21 mouse cellular contexts compared by ENCODE assay signal in genomic region chr1:161998781-161999180, GRCm38 (mm10). TPM values are rescaled to one million over a fixed set of nuclear protein-coding genes. Genes with fewer than 3 reads are reported as not detected.
DNase-seq lines count a peak whose midpoint lies in the region; ATAC-seq and TF ChIP-seq lines count a peak whose summit lies in the region.
"Had no signal": no experiment of that assay in that cellular context is flagged by ENCODE, and none has a peak within 500 bp of the region (broad histone marks: within the 10 kb centered on the region; RNA-seq: fewer than 3 reads in every experiment).

No protein-coding gene starts in this region.

- H3K36me3 ChIP-seq in heart, embryonic 10.5 days = no peaks in the 10 kb centered on the region
- H3K36me3 ChIP-seq in embryonic facial prominence, embryonic 12.5 days = no peaks in the 10 kb centered on the region
- no peaks in the 10 kb centered on the region for H3K36me3 ChIP-seq in limb, embryonic 14.5 days (ENCODE audit: control insufficient read depth, insufficient read depth, low read length)

- no peak overlapping the region for H3K4me3 ChIP-seq in heart, embryonic 10.5 days
- no peak overlapping the region for H3K4me3 ChIP-seq in embryonic facial prominence, embryonic 12.5 days
- no peak overlapping the region for H3K4me3 ChIP-seq in limb, embryonic 14.5 days (replicated peaks; ENCODE audit: low read length)

- DNase-seq in heart, embryonic 10.5 days (ENCODE audit: low spot score) = no peak
- DNase-seq in heart, postnatal 25 days (ENCODE audit: low spot score) = no peak
- peak; percentile 71 for DNase-seq in 416B (ENCODE audit: low read depth)
- DNase-seq in limb, embryonic 14.5 days (ENCODE audit: low spot score) = no peak
- no peak for DNase-seq in cerebellum, adult 9-11 months
- DNase-seq in adrenal gland, adult 18-20 months (ENCODE audit: low spot score in 2 of 2) = no peak
- DNase-seq: cerebellum, postnatal 14 days; forebrain, postnatal 0 days; kidney, adult 18-20 months; lung, embryonic 14.5 days; midbrain, embryonic 14.5 days; retina, postnatal 1 day; spleen, adult 18-20 months; thymus, adult 18-20 months had no signal

- H3K9ac ChIP-seq in embryonic facial prominence, embryonic 12.5 days = no peak overlapping the region
- no peak overlapping the region for H3K9ac ChIP-seq in limb, embryonic 14.5 days (ENCODE audit: low read depth, low read length, severe bottlenecking)
- H3K9ac ChIP-seq: lung, embryonic 14.5 days had no signal

- H3K4me1 ChIP-seq in heart, embryonic 10.5 days = peaks cover 24% of the 10 kb centered on the region
- peaks cover 39% of the 10 kb centered on the region for H3K4me1 ChIP-seq in embryonic facial prominence, embryonic 12.5 days
- H3K4me1 ChIP-seq in limb, embryonic 14.5 days (ENCODE audit: control insufficient read depth, insufficient read depth, low read length) = peaks cover 44% of the 10 kb centered on the region

- no peak overlapping the region for H3K4me2 ChIP-seq in embryonic facial prominence, embryonic 12.5 days (replicated peaks)
- no peak overlapping the region for H3K4me2 ChIP-seq in limb, embryonic 14.5 days (replicated peaks; ENCODE audit: low read depth, low read length, severe bottlenecking)

- WGBS in heart, embryonic 10.5 days = 51% methylated on average over 4 of the region's 4 CpGs
- WGBS in embryonic facial prominence, embryonic 12.5 days = 57% methylated on average over 4 of the region's 4 CpGs
- WGBS in limb, embryonic 14.5 days = 59% methylated on average over 4 of the region's 4 CpGs

- intact Hi-C loops in heart, postnatal 25 days (cut with DNase I) = no loop called here

- 0 out of 2 replicates have a peak overlapping the region, but pooled peaks have one; percentile 84 for H3K27ac ChIP-seq in heart, embryonic 10.5 days
- peak overlapping the region; percentile 97 for H3K27ac ChIP-seq in embryonic facial prominence, embryonic 12.5 days
- H3K27ac ChIP-seq in limb, embryonic 14.5 days (replicated peaks; ENCODE audit: low read depth, low read length) = peak overlapping the region; percentile 94

- TF ChIP-seq POLR2A in limb, embryonic 14.5 days (IDR thresholded peaks at IDR 0.05; ENCODE audit: borderline replicate concordance, extremely low read depth, insufficient read depth, insufficient read length) = no peak

- ATAC-seq in embryonic facial prominence, embryonic 12.5 days (ENCODE audit: insufficient number of reproducible peaks, insufficient read depth, low FRiP score, low TSS enrichment) = no peak
- ATAC-seq in limb, embryonic 14.5 days (ENCODE audit: low FRiP score, low read depth) = no peak
- no peak for ATAC-seq in cerebellum, adult (ENCODE audit: insufficient number of reproducible peaks, low FRiP score, low TSS enrichment)

- no peaks in the 10 kb centered on the region for H3K27me3 ChIP-seq in heart, embryonic 10.5 days (ENCODE audit: insufficient read depth, poor library complexity, severe bottlenecking)
- no peaks in the 10 kb centered on the region for H3K27me3 ChIP-seq in embryonic facial prominence, embryonic 12.5 days
- no peaks in the 10 kb centered on the region for H3K27me3 ChIP-seq in limb, embryonic 14.5 days (ENCODE audit: control insufficient read depth, insufficient read depth, low read length)

- no peaks in the 10 kb centered on the region for H3K9me3 ChIP-seq in heart, embryonic 10.5 days
- no peaks in the 10 kb centered on the region for H3K9me3 ChIP-seq in embryonic facial prominence, embryonic 12.5 days
- H3K9me3 ChIP-seq in limb, embryonic 14.5 days (ENCODE audit: control insufficient read depth, low read length) = no peaks in the 10 kb centered on the region

RNA-seq across cellular contexts. Expression of gene 4930558K02Rik, which starts 19.3 kb away (rescaled TPM):
- not detected in 2 replicates for polyA plus RNA-seq in heart, embryonic 10.5 days (2016; fragmentation: Nextera tagmentation; extraction: Ambion mirVana)
- total RNA-seq in heart, postnatal 25 days (2021) = not detected
- not detected in 2 replicates for polyA plus RNA-seq in embryonic facial prominence, embryonic 12.5 days (2016; fragmentation: Nextera tagmentation; extraction: Ambion mirVana)
- polyA plus RNA-seq in limb, embryonic 14.5 days (2012; rRNA removed) = not detected in 2 replicates
- not detected in 2 replicates for polyA plus RNA-seq in limb, embryonic 14.5 days (2014; fragmentation: Nextera tagmentation; extraction: Ambion mirVana)
- under 1 TPM in 1 of 2 experiments, not detected in 1; 0.32 TPM for total RNA-seq in adrenal gland, adult 18-20 months (2021)
- total RNA-seq: forebrain, postnatal 0 days; heart, postnatal 10 days; left cerebral cortex, postnatal 14 days had no signal
- polyA plus RNA-seq: gonadal fat pad, adult 2 months; large intestine, adult 2 months; lung, embryonic 14.5 days; midbrain, embryonic 14.5 days; neural tube, embryonic 11.5 days had no signal

RNA-seq across cellular contexts. Expression of gene Pigc, which starts 29.8 kb away (rescaled TPM):
- polyA plus RNA-seq in heart, embryonic 10.5 days (2016; fragmentation: Nextera tagmentation; extraction: Ambion mirVana) = 24.0 and 29.9 TPM in 2 replicates
- total RNA-seq in heart, postnatal 25 days (2021) = 10 to 100 TPM; 16.5 to 16.9 TPM
- 44.1 and 48.3 TPM in 2 replicates for polyA plus RNA-seq in embryonic facial prominence, embryonic 12.5 days (2016; fragmentation: Nextera tagmentation; extraction: Ambion mirVana)
- polyA plus RNA-seq in limb, embryonic 14.5 days (2012; rRNA removed) = 36.9 and 45.4 TPM in 2 replicates
- 51.3 and 52.8 TPM in 2 replicates for polyA plus RNA-seq in limb, embryonic 14.5 days (2014; fragmentation: Nextera tagmentation; extraction: Ambion mirVana)
- total RNA-seq in adrenal gland, adult 18-20 months (2021) = 10 to 100 TPM; 16.8 to 17.7 TPM
